Mouse (Mus musculus) neural tube, embryonic 15.5 days (tissue): ENCODE measurements around the gene Rnf126. TPM values are rescaled to one million over a fixed set of nuclear protein-coding genes. Genes with fewer than 3 reads are reported as not detected.

Experiments used
- ATAC-seq: fragments of 200-750 bp; cut with Nextera tagmentation; 2 replicates; pipeline ENCODE4 v1.8.0; 2017; ENCODE audit warnings: mild to moderate bottlenecking, moderate TSS enrichment, moderate library complexity; ENCODE audit not compliant: low FRiP score
- H3K27ac ChIP-seq: fragments of 300-500 bp; sonication (generic); replicated peaks from 2 replicates; pipeline ENCODE4 v1.5.1; 2015; ENCODE audit warnings: mild to moderate bottlenecking, inconsistent platforms
- H3K27me3 ChIP-seq: fragments of 300-500 bp; sonication (generic); replicated peaks from 2 replicates; pipeline ENCODE4 v1.6.1; 2015; ENCODE audit warnings: inconsistent platforms
- H3K36me3 ChIP-seq: fragments of 300-500 bp; sonication (generic); 2 replicates; pipeline ENCODE4 v1.6.1; 2015; ENCODE audit warnings: inconsistent platforms
- H3K4me1 ChIP-seq: fragments of 300-500 bp; sonication (generic); 2 replicates; pipeline ENCODE4 v1.6.1; 2015; ENCODE audit warnings: inconsistent platforms
- H3K4me2 ChIP-seq: fragments of 300-500 bp; sonication (generic); 2 replicates; pipeline ENCODE4 v1.6.1; 2015; ENCODE audit warnings: inconsistent platforms, mild to moderate bottlenecking, moderate library complexity
- H3K4me3 ChIP-seq: fragments of 300-500 bp; sonication (generic); replicated peaks from 2 replicates; pipeline ENCODE4 v1.5.1; 2015; ENCODE audit warnings: mild to moderate bottlenecking, inconsistent platforms
- H3K9ac ChIP-seq: fragments of 300-500 bp; sonication (generic); replicated peaks from 2 replicates; pipeline ENCODE4 v1.6.1; 2015; ENCODE audit warnings: mild to moderate bottlenecking, inconsistent platforms
- H3K9me3 ChIP-seq: fragments of 300-500 bp; sonication (generic); replicated peaks from 2 replicates; pipeline ENCODE4 v1.6.1; 2016; ENCODE audit warnings: inconsistent platforms
- WGBS: fragments of 180-500 bp; shearing (Covaris S2); methylation state at CpG from one replicate; pipeline ENCODE4 v1.1.7; 2015; ENCODE audit warnings: mixed read lengths; 5-methylcytosine and 5-hydroxymethylcytosine counted together
- polyA plus RNA-seq: library from polyadenylated mRNA; unstranded; fragments of >200 nt; fragmentation: Nextera tagmentation; extraction: Ambion mirVana; gene quantifications from 2 replicates; pipeline ENCODE4 v1.2.1, GENCODE M21; 2015

Gene Rnf126
- 108 and 110 TPM in 2 replicates for polyA plus RNA-seq

- WGBS = under 1% methylated on average over 92 of the region's 101 CpGs
- peak; percentile 90 for ATAC-seq
These were observed at the start of gene Rnf126 for GRCm38 (mm10) chr10:79766508-79767325. Gene Rnf126, minus strand, starts transcription at chr10:79766952.

GRCm38 (mm10) chr10:79815671-79816494 is 49.1 kb upstream of the Rnf126 start:
- Histone ChIP-seq H3K9ac (no peak overlapping the region), H3K4me2 (no peak overlapping the region), H3K9me3 (no peaks in the 10 kb centered on the region), H3K4me1 (no peaks in the 10 kb centered on the region), H3K4me3 (no peak overlapping the region), H3K27me3 (no peaks in the 10 kb centered on the region), H3K27ac (no peak overlapping the region), H3K36me3 (peaks cover 70% of the 10 kb centered on the region)
- WGBS = 92% methylated on average over 12 of the region's 12 CpGs
- ATAC-seq = no peak

More at GRCm38 (mm10) chr10:79766508-79767325, at the start of gene Rnf126:
- Histone ChIP-seq H3K4me1 (peaks cover 46% of the 10 kb centered on the region), H3K9ac (peak within 1 kb of the TSS; percentile 97), H3K4me3 (peak within 1 kb of the TSS; percentile 81), H3K36me3 (peaks cover 4% of the 10 kb centered on the region), H3K27me3 (0 out of 2 replicates have a peak, but pooled peaks cover 4% of the 10 kb centered on the region), H3K4me2 (peak within 1 kb of the TSS; percentile 92), H3K27ac (peak within 1 kb of the TSS; percentile 93), H3K9me3 (no peaks in the 10 kb centered on the region)

- no peak overlapping the region for H3K27ac ChIP-seq
- H3K4me3 ChIP-seq = no peak overlapping the region
- H3K4me2 ChIP-seq = no peak overlapping the region
- H3K9me3 ChIP-seq = no peaks in the 10 kb centered on the region
- ATAC-seq = no peak
- no peaks in the 10 kb centered on the region for H3K27me3 ChIP-seq
- WGBS = 80% methylated on average over 5 of the region's 5 CpGs
- no peak overlapping the region for H3K9ac ChIP-seq
- H3K4me1 ChIP-seq = no peaks in the 10 kb centered on the region
- H3K36me3 ChIP-seq = peaks cover 66% of the 10 kb centered on the region
These were observed 47.6 kb upstream of the Rnf126 start for GRCm38 (mm10) chr10:79814271-79814842.

- WGBS = 31% methylated on average over 15 of the region's 15 CpGs
These were observed 45.2 kb upstream of the Rnf126 start for GRCm38 (mm10) chr10:79811736-79812637.

GRCm38 (mm10) chr10:79808728-79809127 is 42.0 kb upstream of the Rnf126 start:
- Histone ChIP-seq H3K36me3 (peaks cover 49% of the 10 kb centered on the region), H3K9me3 (no peaks in the 10 kb centered on the region), H3K27ac (no peak overlapping the region), H3K27me3 (no peaks in the 10 kb centered on the region), H3K4me2 (no peak overlapping the region), H3K9ac (no peak overlapping the region), H3K4me1 (peaks cover 38% of the 10 kb centered on the region), H3K4me3 (no peak overlapping the region)
- no peak for ATAC-seq
- WGBS = 82% methylated on average over 11 of the region's 11 CpGs

More at GRCm38 (mm10) chr10:79811736-79812637, 45.2 kb upstream of the Rnf126 start:
- Histone ChIP-seq H3K9me3 (no peaks in the 10 kb centered on the region), H3K4me3 (no peak overlapping the region), H3K4me2 (no peak overlapping the region), H3K36me3 (peaks cover 75% of the 10 kb centered on the region), H3K4me1 (peaks cover 11% of the 10 kb centered on the region), H3K9ac (no peak overlapping the region), H3K27me3 (no peaks in the 10 kb centered on the region), H3K27ac (no peak overlapping the region)
- peak; percentile 32; the same call in 1 of the 2 replicates for ATAC-seq

GRCm38 (mm10) chr10:79807826-79808225 is 41.1 kb upstream of the Rnf126 start:
- ATAC-seq = no peak
- Histone ChIP-seq H3K27ac (0 out of 2 replicates have a peak overlapping the region, but pooled peaks have one; percentile 10), H3K9ac (0 out of 2 replicates have a peak overlapping the region, but pooled peaks have one; percentile 5), H3K4me3 (no peak overlapping the region), H3K27me3 (no peaks in the 10 kb centered on the region), H3K36me3 (peaks cover 47% of the 10 kb centered on the region), H3K9me3 (no peaks in the 10 kb centered on the region), H3K4me1 (peaks cover 47% of the 10 kb centered on the region), H3K4me2 (no peak overlapping the region)
- WGBS = 27% methylated on average over 11 of the region's 11 CpGs

- peaks cover 55% of the 10 kb centered on the region for H3K4me1 ChIP-seq
These were observed 40.2 kb upstream of the Rnf126 start for GRCm38 (mm10) chr10:79806972-79807371.

GRCm38 (mm10) chr10:79806331-79806730 is 39.6 kb upstream of the Rnf126 start:
- H3K4me3 ChIP-seq = no peak overlapping the region
- H3K27me3 ChIP-seq = no peaks in the 10 kb centered on the region
- WGBS = 91% methylated on average over 9 of the region's 9 CpGs
- H3K9ac ChIP-seq = no peak overlapping the region
- no peak overlapping the region for H3K4me2 ChIP-seq
- H3K4me1 ChIP-seq = peaks cover 62% of the 10 kb centered on the region
- no peaks in the 10 kb centered on the region for H3K9me3 ChIP-seq
- H3K36me3 ChIP-seq = peaks cover 38% of the 10 kb centered on the region
- H3K27ac ChIP-seq = no peak overlapping the region
- no peak for ATAC-seq

More at GRCm38 (mm10) chr10:79806972-79807371, 40.2 kb upstream of the Rnf126 start:
- no peak overlapping the region for H3K27ac ChIP-seq
- H3K9me3 ChIP-seq = no peaks in the 10 kb centered on the region
- no peak for ATAC-seq
- peaks cover 43% of the 10 kb centered on the region for H3K36me3 ChIP-seq
- H3K4me2 ChIP-seq = no peak overlapping the region
- no peak overlapping the region for H3K9ac ChIP-seq
- H3K4me3 ChIP-seq = no peak overlapping the region
- WGBS = 88% methylated on average over 10 of the region's 10 CpGs
- no peaks in the 10 kb centered on the region for H3K27me3 ChIP-seq

- peaks cover 68% of the 10 kb centered on the region for H3K4me1 ChIP-seq
- H3K9ac ChIP-seq = no peak overlapping the region
- no peak overlapping the region for H3K4me2 ChIP-seq
- WGBS = 81% methylated on average over 11 of the region's 11 CpGs
- no peak overlapping the region for H3K4me3 ChIP-seq
- H3K27ac ChIP-seq = no peak overlapping the region
- no peaks in the 10 kb centered on the region for H3K9me3 ChIP-seq
- no peak for ATAC-seq
- no peaks in the 10 kb centered on the region for H3K27me3 ChIP-seq
- peaks cover 31% of the 10 kb centered on the region for H3K36me3 ChIP-seq
These were observed 38.9 kb upstream of the Rnf126 start for GRCm38 (mm10) chr10:79805636-79806035.

- H3K27ac ChIP-seq = peak overlapping the region; percentile 79
- peaks cover 74% of the 10 kb centered on the region for H3K4me1 ChIP-seq
- 5% methylated on average over 29 of the region's 29 CpGs for WGBS
- H3K9ac ChIP-seq = 0 out of 2 replicates have a peak overlapping the region, but pooled peaks have one; percentile 1
- peak overlapping the region; percentile 1 for H3K4me3 ChIP-seq
- H3K4me2 ChIP-seq = peak overlapping the region; percentile 49
- H3K27me3 ChIP-seq = no peaks in the 10 kb centered on the region
- no peaks in the 10 kb centered on the region for H3K9me3 ChIP-seq
- peaks cover 18% of the 10 kb centered on the region for H3K36me3 ChIP-seq
- peak; percentile 88 for ATAC-seq
These were observed 37.1 kb upstream of the Rnf126 start for GRCm38 (mm10) chr10:79803716-79804323.
